Mouse (Mus musculus) urinary bladder, postnatal 10 days (tissue): Measurements from ENCODE around the gene Gcm1.
"Not testable (repeated sequence)": the region's sequence is repeated elsewhere in the genome, so short reads cannot be mapped to it uniquely, and the experiment has no call there.

Source experiments
- DNase-seq: peaks from one replicate; pipeline ENCODE4 v3.0.0; 2022; ENCODE audit warnings: low spot score

Gcm1 gene

DNA sequence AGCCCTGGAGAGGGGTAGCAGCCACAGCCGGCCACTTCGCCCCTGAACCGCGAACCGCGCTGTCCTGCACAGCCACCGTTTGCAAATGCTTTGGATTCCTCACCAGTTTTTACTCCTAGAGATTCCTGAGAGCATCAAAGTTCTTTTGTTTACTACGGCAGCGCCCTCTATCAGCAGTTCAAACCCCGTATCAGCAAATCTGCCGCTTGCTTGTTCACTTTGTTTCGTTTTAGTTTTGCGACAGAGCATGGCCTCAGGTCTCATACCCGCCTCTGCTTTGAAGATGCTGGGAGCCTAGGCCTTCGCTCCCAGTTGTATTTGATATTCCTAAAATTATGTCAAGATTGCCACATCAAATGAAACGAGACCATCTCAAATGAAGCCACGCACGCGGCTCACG lies 5.0 kb upstream of the Gcm1 start:
- no peak for DNase-seq

DNA sequence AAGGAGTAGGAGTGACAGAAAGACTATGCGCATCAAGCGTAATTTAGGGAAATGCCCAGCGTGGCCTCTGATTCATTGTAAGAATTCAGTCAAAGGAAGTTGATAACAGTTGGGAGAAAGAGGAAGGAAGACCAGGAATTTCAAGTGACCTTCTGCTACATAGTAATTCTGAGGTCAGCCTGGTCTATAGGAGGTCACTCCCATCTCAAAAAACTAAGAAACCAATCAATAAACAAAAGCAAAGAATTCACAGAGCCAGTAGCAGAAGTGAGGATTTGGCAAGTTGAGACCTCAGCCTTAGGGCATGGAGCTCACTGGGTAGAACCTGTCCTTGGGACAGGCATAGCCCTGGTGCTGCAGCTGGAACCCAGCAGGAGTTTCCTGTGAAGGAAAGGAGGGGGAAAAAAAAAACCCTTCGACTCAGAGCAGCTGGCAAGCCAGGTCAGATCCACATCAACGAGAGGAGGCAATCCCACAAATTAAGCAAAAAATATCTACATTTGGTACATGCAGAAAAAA lies 1.2 kb upstream of the Gcm1 start:
- DNase-seq, result no peak

DNA sequence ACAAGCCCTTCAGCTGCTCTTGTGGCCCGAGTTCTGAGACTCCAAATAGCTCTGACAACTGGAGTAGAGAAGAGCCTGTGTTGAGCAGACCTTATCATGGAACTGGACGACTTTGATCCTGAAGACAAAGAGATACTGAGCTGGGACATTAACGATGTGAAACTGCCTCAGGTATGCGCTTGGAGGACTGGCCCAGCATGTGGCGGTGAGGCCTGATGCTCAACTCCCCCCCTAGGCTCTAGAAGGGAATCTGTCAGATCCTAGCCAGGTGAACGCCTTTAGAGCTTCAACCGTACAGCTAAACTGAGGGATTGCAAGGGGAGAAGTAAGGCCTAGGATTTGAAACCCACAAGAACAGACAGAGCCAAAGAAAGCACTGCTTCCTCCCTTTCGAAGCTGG lies 2.1 kb downstream of the Gcm1 start:
- DNase-seq, result no peak

DNA sequence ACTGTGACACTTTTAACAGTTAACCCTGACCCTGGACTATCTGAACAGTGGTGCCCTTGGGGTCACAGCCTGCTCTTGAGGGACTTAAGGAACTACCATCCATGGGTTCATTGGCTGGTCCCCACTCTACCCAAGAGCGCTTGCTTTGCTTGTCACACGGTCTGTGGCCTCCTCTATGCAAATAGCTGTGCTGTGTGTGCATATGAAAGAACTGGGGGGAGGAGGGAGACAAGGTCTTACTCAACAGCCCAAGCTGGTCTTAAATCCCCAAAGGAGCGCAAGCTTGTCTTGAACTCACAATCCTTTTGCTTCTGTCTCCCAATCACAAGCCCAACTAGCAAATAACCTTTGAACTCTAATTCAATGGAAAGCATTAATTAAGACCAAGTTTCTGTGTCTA lies 2.6 kb downstream of the Gcm1 start:
- DNase-seq, result no peak

DNA sequence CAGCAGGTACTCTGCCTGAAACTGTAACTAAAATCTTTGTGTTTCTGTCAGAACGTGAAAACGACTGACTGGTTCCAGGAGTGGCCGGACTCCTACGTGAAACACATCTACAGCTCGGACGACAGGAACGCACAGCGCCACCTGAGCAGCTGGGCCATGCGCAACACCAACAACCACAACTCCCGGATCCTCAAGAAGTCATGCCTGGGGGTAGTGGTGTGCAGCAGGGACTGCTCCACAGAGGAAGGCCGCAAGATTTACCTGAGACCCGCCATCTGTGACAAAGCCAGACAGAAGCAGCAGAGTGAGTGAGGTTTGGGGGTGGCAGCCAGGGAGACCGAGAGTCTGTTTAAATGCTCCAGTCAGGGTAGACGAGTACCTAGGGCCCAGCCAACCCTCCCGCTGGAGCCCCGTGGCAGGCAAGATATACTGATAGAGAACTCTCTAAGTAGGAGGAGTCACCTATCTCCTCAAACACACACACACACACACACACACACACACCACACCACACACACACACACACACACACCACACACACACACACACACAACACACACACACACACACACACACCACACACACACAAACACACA lies 7.9 kb downstream of the Gcm1 start:
- DNase-seq, result no peak

DNA sequence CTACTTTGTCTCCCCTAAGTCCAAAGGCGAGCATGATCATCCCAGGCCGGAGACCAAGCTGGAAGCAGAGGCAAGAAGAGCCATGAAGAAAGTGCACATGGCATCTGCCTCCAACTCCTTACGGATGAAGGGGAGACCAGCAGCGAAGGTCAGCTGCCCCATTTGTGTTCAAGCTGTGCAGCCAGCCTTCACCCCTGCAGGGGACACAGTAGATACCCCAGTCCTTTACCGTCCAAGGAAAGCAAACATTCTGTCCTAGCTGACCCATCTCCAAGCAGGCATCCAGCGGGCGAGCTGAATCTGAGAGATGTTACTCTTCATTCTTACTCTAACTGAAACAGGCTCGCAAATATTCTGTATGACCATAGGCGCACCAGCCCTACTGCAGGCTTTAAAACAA lies 10.7 kb downstream of the Gcm1 start:
- no peak for DNase-seq

DNA sequence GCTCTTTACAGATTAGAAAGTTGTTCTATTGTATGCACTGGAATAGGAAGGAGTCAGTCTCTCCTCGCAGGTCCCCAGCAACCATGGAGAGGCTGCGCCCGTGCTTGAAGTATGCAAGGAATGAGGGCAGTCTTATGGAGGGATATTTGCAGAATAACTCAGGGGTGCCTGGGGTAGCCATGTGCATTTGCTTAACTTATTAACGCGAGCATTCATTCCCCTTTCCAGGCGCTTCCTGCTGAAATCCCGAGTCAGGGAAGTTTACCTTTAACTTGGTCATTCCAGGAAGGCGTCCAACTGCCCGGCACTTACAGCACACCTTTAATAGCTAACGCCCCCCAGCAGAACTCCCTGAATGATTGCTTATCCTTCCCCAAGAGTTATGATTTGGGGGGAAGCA lies 12.4 kb downstream of the Gcm1 start:
- DNase-seq, result no peak

DNA sequence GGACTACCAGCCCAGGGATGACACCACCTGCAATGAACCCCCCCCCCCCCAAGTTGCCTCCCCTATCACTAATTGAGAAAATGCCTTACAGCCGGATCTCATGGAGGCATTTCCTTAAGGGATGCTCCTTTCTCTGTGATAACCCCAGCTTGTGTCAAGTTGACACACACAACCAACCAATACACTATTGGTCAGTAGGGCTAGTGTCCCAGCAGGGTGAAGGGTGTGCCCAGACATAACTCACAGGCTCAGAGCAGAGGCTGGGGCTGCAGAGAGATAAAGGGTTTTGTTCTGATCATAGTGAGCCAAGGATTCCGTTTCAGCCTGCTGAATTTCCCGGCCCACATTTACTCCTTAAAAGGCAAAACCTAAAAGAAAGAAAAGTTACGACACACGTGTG lies 18.8 kb downstream of the Gcm1 start:
- DNase-seq, result no peak

DNA sequence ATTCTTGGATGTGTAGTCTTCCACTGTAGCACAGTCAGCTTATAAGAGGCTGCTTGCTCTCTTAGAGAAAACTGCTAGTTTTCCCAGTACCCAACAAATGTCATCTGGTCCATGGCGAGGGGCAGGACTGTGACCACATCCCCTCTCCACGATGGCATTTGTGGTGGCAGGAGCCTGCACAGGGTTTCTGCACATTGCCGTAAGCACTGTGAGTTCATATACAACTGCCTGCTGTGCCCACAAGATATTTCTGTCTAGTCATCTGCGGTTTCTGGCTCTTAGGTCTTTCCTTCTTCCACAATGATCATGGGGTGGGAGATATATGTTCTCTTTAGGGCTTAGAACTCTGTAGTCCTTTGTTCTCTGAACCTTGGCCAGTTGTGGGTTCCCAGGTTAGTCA lies 19.9 kb downstream of the Gcm1 start:
- no peak for DNase-seq

DNA sequence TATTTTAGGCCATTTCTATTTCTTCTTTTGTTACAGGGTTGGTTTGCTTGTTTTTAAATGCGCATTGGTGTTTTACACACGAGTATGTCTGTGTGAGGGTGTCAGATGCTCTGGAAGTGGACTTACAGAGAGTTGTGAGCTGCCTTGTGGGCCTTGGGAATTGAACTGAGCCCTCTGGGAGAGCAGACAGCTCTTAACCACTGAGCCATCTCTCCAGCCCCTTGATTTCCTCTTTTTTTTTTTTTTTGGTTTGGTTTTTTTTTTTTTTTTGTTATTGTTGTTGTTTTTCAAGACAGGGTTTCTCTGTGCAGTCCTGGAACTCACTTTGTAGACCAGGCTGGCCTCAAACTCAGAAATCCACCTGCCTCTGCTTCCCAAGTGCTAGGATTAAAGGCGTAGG lies 21.6 kb downstream of the Gcm1 start:
- DNase-seq, result not testable (repeated sequence)

DNA sequence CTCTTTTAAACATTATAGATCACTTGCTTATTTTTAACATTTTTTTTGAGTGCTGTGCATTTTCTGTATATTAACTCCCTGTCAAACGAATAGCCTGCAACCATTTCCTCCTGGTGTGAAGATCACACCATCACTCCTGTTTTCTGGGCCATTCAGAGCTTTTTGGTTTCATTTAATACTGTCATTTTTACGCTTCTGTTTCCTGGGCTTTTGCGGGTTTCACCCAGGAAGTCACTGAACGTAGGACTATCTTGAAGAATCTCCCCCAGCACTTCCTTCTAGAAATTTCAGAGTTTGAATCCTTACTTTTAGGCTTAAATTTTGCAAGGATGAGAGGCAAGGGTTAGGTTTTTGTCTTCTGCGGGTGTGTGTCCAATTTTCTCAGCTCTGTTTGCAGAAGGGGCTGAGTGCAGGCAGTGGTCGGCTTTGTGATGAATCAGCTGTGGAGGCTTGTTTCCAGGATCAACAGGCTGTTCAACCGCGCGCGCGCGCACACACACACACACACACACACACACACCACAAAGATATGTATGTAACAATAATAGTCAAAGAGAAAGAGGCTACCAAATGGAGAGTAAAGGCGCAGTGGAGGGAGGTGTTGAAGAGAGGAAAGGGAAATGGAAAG lies 22.1 kb downstream of the Gcm1 start:
- no peak for DNase-seq

DNA sequence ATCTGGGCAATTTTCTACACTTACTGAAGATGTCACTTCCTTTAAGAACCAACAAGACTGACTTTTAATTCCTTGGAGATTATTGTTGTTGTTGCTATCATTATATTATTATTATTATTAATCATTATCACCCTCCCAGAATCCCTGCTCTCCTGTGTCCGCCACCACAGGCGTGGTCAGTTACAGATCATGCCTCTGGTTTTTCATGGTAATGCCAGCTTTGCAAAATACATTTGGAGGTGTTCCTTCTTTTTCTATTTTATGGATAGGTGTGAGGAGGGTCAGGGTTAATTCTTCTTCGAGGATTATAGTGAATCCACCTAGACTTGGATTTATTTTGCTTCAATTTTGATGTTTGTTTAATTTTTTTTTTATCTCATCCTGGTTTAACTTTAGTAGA lies 23.5 kb downstream of the Gcm1 start:
- no peak for DNase-seq

DNA sequence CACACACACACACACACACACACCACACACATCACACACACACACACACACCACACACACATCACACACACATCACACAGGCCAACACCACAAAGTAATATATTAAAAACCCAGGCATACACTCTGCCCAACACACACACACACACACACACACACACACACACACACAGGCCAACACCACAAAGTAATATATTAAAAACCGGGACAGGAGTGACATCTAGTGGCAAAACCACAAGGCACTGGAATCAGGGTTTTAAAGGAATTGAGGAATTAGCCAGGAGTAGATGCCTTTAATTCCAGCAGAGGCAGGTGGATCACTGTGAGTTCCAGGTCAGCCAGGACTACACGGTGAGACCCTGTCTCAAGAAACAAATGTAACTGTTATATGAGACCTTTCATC lies 26.5 kb downstream of the Gcm1 start:
- DNase-seq, result no peak

DNA sequence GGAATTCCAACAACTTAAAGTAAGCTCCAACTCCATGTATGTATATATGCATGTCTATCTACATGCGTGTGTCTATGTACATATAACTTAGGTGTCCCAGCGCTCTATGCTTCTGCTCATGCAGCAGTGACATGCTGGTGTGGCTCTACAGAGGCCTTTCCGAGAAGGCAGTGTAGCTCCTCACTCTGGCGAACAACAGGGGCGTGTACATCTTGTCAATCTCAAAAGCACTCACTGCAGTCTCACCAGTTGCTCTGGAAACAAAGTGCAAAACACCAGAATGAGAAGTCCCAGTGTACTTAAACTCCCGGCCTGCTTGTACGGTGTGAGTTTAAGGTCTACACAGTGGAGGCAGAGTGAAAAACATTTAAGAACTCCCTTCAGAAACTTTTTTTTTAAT lies 30.1 kb downstream of the Gcm1 start:
- DNase-seq, result no peak

DNA sequence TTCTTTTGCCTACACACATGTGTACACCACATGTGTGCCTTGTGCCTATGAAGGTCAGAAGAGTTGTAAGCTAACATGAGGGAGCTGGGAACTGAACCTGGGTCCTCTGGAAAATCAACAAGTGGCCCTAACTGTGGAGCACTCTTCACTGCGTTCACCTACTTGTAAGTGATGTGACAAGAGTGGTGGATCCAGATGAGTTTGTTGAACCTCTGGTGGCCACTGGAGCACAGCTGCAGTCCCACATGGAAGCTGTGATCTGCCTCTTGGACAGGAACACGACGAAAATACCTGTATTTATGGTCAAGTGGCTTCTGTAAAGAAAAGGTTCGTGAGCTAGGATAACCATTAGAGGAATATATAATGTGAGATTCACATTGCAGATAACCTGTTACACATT lies 32.6 kb downstream of the Gcm1 start:
- DNase-seq, result no peak

DNA sequence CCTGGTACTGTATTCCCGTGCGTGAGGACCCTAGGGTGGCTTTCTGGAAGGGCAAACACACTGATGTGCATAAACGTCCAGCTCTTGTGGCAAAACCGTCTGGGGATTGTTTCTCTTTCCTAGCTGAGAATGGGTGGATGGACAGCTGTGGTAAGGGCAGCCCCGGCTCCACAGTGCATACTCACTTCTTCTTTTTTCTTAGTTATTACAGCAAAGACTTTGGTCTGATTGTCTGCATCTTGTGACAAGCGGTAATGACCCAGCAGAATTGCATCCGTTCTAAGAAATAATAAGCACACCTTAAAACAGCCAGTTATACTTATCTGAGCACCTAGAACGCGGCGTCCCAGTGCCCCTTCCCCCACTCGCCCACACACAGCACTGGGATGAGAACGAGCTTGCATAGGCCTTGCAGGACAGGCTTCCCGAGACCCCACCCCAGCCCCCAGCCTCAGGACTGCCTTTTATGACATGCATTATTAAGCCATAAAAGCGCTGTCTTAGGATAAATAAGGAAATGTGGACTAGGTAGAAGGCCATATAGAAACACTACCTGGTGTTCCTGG lies 34.1 kb downstream of the Gcm1 start:
- no peak for DNase-seq

DNA sequence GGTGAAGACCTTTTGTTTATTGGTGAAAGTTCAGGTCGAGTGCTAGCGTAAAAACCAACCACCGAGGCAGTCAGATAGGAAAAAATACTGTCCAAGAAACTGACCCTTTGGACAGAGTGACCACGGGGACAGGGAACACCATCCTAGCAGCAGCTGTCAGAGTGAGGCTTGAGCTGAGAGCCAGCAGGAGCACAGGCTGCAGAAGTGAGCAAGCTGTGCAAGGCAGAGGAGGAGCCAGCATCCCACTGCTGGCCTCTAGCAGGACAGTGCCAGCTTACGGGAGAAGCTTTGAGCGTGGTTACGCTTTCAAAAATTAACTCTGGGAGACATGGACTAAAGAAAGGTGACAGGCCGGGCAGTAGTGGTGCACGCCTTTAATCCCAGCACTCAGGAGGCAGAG lies 36.0 kb downstream of the Gcm1 start:
- no peak for DNase-seq

DNA sequence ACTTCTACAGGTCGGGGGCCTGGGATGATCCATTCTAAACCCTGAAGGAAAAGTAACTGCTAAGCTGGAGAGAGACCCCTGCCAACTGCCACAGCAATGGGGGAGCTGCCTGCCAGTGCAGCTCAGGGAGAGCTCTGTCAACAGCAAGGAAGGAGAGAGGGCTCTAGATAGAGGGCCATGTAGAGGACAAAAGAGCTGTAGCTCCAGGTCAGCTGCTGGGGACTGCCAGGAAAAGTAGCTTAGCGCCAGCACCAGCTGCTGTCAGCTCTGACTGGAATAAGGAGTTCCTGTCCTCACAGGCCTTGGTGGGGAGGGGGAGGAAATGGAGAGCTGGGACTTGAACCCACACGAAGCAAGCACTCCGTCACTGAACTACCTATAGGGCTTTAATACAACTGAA lies 36.8 kb downstream of the Gcm1 start:
- DNase-seq, result no peak

DNA sequence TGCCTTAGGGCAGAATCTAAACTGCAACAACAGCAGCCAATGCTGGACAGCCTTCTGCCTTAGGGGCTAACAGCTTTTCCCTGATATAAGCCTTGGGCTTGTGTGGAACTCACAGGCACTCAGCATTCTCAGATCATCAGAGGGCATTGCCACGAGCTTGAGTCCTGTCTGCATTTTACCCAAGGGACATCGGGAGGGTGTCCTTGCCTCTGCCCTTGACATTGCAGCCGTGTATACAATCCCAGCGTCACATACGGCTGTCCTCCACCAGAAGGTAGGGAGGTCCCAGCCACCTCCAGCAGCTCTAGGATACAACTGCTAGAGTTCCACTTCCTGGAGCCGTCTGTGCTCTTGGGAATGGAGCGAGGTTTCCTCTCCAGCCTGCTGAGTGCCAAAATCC lies 37.2 kb downstream of the Gcm1 start:
- DNase-seq, result no peak

DNA sequence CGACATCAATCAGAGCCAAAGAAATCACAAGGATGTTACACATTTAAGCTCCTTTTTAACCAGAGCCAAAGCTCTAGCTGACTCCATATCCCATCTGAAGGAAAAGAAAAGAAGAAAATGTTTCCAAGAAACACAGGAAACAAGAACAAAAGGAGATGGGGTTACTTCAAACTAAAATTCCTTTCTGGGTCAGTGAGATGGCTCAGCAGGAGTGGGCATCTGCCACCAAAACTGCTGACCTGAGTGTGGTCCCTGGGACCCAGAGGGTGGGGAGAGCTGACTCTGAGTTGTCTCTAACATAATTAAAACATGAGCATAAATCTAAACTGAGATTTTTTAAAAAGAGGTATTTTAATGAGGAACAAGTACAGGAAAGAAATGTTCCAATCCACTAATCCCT lies 38.2 kb downstream of the Gcm1 start:
- no peak for DNase-seq

DNA sequence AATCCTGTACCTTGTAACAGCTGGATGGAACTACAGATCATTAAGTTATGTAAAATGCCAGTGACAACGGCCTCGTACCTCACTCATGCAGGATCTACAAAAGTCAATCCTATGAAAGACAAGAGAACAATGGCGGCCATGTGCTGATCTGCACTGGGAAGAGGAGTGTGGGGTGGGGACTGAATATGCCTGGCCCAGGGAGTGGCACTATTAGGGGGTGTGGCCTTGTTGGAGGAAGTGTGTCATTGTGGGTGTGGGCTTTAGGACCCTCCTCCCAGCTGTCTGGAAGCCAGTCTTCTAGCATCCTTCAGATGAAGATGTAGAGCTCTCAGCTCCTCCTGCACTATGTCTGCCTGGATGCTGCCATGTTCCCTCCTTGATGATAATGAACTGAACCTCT lies 38.9 kb downstream of the Gcm1 start:
- no peak for DNase-seq

DNA sequence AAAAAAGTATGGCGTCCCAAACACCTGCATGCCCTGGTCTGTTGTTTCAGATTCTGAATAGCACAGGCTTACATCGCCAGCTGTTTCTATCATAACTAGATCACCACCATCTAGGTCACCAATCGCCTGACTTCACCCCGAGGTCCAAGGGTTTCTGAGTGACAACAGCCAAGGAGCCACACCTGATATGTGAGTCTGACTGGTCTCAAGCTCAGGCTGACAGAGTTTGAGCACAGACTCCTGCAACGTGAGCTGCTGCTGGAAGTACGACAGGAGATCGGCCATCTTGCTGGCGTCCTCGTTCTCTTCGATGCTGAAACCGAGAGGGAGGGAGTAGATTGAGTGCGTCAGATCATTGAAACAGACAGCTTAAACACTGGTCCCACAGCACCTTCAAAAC lies 44.0 kb downstream of the Gcm1 start:
- no peak for DNase-seq

DNA sequence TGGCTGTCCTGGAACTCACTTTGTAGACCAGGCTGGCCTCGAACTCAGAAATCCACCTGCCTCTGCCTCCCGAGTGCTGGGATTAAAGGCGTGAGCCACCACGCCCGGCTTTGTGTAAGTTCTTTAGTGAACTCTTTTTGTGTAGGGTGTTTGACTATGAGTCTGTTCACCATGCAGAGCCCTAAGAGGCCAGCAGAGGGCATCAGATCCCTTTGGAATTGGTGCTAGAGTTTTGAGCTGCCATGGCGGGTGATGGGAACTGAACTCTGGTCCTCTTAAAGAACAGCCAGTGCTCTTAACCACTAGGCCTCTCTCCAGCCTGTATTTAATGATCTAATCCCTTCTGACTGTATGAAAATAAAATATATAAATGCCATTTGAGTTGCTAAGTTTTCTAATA lies 44.7 kb downstream of the Gcm1 start:
- DNase-seq, result no peak

DNA sequence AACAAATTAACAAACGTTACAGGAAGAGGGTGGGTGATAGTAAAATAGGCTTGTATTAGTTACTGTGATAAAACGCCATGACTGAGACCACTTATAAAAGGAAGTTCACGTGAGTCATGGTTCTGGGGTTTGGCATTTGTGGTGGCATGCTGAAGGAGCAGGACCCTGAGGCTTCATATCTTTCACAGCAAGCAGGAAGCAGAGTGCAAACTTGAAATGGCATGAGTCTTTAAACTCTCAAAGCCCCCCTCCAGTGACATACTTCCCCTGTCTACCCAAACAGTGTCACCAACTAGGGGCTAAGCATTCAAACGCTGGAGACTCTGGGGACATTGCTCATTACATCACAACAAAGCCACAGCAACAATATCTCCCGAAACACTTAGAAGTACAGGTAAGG lies 49.2 kb downstream of the Gcm1 start:
- DNase-seq, result no peak
